Mouse (Mus musculus) kidney, postnatal 4 days (tissue): ENCODE results near the gene Dpagt1.
A peak's percentile ranks its signal among the peaks of the same experiment; 100 is the strongest.
"Not testable (repeated sequence)": the region's sequence is repeated elsewhere in the genome, so short reads cannot be mapped to it uniquely, and the experiment has no call there.

Source experiments
- DNase-seq, 2 experiments: peaks; one replicate each; pipeline ENCODE4 v3.0.0; 2021; ENCODE audit warnings: mixed read lengths in 2 of 2

Gene Dpagt1

DNA sequence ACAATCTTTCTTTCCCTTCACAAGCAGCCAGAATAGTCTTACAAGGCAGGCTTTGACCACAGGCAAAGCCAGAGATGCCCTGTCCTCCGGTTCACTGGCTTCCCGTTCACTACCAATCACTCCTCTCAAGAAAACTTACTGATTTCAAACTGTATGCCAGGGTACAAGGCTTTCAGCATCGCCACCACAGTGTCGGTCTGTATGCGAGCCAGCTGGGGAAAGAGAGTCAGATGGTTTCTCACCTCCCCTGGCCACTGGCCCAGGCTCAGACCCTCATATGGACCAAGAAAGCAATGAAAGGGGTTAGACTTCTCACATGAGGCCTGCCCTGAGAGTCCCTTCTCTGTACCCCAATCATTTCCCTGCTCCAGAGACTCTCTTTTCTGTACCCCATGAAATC lies 15.7 kb downstream of the Dpagt1 start:
- no peak for DNase-seq

DNA sequence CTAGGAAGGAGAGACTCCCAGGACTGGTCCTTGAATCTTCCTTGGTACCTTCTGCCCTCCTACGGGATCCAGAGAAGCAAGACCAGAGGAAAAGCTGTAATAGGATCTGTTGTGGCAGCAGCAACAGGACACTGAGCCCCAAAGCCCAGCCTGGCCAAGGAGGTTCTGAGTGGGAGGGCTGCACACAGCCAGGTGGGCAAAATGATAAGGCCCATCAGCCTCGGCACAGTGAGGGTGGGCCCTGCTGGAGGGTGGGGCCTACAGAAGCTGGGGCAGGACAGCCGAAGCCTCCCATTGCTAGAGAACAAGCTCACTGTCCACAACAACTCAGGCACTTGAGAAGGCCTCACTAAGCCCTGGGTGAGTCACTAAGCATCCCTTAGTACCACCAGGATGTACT lies 16.4 kb downstream of the Dpagt1 start:
- no peak for DNase-seq

DNA sequence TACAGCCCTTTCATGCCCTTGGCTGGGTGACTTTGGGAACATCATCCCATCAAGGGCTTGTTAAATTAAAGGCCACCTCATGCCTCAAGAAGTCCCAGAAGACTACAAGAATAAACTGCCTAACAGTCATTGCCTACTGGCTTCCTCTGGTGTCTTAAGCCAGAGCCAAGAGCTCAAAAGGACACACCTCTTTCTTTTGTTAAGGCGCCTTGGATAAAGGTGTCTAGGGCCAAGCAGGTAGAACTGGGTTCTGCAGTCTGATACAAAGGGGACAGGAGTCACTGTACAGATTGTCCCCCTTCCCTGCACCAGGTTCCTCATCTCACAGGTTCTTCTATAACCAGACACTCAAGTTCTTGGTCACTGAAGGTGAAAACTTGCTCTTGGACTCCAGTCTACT lies 16.8 kb downstream of the Dpagt1 start:
- no peak for DNase-seq

DNA sequence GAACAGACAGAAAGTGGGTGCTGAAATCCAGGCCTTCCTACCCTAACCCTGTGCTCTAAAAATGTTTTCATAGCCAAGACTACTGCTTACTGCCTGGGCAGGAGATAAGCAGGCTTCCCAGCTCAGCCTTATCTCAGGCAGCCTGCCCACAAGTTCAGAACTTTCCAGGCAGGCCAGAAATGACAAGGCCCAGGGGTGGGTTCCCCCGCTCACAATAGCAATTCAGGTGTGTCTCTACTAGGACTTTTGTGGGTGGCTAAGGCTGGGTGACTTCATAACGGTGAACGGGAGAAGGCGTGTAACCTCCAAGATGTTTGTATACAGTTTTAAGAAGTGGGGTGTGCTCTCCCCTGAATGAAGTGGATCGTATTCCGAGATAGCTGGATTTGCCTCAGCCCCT lies 17.5 kb downstream of the Dpagt1 start:
- DNase-seq, result peak in 1 of 2 experiments; percentile 17

DNA sequence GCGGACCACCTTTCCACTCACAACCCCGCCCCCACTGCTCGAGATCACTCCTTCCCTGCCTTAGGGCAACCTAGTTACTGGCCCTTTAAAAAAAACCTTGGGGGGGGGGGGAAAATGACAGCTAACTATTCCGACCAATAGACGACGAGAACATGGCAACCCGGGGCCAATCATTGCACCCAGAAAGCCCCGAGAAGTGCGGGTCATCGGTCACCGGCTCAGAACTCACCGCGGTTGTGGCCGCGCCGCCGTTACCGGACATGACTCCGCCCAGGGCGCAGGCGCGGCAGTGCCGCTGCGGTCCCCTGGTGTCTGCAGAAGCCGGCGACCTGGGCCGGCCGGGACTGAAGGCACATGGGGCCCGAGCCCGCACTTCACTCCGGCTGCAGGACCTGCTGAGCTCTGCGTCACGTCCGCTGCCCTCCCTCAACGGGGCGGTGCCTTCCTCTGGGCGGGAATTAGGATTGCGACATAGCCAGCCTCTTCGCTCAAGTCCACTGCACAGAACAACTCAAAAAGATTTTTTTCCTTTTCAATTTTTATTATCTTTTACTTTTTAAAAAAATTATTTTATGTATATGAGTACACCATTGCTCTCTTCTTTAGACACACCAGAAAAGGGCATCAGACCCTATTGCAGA lies 18.1 kb downstream of the Dpagt1 start, which contains the start of gene Hmbs:
Gene Hmbs (minus strand): TSS at position 448 of the 641 bp plus-strand sequence.
- DNase-seq, result peak; percentile 93 to 96

DNA sequence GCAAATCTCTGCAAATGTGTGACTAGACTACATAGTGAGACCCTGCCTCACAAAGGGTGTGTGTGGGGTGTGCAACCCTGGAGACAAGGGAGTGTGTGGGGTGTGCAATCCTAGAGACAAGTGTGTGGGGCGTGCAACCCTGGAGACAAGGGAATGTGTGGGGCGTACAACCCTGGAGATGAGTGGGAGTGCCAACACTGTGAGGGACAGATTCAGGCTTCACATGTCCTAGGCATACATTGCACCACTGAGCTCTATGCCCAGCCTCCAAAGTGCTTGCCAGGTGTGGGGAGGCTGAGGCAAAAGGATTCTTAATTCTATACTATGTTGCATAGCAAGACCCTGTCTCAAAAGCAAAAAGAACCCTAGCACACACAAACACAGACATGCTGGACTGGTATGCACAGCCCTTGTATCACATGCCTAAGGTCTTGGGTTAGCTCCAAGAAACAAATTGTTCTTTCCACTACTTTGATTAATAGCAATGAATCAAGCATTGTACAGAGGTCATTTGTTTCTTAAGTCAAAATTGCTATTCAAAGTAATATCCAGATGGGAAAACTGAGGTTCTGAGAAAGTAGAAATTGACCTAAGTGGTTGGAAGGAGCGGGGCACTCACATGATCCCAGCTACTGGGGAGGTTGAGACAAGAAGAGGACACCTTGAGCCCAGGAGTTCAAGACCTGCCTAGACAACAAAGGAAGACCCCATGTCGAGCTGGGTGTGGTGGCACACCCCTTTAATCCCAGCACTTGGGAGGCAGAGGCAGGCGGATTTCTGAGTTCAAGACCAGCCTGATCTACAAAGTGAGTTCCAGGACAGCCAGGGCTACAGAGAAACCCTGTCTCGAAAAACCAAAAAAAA lies 20.0 kb downstream of the Dpagt1 start:
- no peak for DNase-seq

DNA sequence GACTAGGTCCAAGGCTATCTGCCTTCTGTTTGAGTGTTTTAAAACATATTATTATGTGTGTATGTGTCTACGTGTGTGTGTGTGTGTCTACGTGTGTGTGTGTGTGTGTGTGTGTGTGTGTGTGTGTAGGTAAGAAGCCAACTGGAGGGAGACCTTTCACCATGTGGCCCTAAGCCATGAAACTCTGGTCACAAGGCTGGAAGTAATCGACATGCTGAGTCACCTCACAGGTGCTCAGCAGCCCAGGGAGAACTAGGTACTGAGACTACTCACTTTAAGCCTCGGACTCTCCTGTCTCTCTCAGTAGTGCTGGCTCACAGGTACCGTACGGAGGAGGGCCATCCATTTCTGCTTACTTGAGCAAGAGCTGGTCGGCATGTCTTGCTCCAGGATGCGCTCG lies 21.3 kb downstream of the Dpagt1 start:
- DNase-seq, result no peak

DNA sequence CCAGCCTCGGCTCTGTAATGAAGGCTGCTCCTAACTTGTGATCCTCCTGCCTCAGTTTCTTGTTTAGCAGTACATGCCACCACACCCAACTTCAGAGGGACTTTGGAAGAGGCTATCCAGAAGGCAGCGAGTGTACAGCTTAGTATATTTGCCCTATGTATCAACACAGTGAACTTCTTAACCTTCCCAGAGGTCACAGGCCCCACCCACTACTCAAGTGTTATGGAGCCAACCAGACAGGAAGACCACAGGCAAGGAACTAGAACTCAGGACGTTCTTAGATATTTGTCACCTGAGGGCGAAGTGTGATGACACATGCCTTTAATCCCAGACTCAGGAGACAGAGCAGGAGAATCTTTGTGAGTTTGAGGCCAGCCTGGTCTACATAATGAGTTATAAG lies 21.8 kb downstream of the Dpagt1 start:
- no peak for DNase-seq

DNA sequence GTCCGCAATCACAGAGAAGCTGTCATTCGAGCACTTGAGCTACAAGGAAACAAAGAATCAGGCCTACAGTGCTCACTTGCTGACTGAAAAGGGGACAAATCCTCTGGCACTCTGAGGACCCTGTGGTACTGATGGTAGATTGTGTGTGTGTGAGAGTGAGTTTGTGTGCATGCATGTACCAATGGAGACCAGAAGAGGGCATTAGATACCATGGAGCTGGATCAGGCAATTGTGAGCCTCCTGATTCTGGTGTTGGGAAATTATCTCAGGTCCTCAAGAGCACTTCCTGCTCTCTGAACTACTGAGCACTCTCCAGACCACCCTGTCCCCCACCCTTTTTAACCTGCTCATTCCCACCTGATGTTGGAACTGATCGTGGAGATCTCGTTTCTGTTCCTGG lies 22.7 kb downstream of the Dpagt1 start:
- no peak for DNase-seq

DNA sequence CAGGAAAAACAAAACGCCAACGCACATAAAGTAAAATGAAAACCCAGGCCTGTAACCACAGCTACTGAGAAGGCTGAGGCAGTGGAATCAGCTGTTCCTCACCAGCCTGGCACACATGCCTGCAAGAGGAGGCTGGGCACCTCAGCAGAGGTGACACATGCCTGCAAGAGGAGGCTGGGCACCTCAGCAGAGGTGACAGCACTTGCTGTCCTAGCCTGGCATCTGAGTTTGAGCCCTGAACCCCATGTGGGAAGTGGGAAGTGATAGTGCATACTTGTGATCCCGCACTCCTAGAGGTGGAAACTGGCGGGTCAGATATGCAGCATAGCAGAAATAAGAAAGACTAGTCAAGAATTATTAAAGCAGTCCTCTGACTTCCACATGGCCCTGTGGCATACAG lies 25.6 kb downstream of the Dpagt1 start:
- no peak for DNase-seq

DNA sequence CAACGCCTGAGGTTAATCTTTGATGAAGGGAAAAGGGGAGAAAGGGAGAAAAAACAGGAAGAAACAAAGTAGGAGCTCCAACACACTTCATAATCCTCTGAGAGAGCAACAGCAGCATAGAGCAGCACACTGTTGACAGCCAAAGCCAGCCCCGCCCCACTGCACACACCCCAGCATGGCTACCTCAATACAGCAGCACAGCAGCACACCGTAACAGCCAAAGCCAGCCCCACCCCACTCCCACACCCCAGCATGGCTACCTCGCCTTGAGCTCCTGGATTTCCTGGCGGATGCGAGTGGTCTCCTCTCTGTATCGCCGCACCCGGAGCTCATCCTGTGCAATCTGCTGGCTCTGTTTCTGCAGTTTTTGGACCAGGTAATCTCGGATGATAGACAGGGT lies 26.5 kb downstream of the Dpagt1 start:
- no peak for DNase-seq

DNA sequence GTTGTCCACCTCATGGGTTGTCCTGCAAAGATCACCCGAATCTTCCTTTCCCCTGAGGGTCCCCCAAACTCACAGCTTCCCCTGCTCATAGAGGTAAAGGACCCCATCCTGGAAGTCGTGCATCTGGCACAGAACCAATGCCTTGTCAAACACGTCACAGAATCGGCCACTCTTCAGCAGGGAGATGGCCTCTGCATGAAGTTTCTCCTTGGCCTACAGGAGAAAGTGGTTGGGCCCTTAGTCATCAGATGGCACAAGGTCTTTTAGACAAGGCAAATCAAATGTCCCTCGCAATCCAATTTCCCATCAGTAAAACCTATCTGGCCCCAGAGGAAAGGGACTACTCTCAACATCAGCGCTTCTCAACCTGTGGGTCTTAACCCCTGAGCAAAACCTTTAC lies 27.3 kb downstream of the Dpagt1 start:
- DNase-seq, result no peak

DNA sequence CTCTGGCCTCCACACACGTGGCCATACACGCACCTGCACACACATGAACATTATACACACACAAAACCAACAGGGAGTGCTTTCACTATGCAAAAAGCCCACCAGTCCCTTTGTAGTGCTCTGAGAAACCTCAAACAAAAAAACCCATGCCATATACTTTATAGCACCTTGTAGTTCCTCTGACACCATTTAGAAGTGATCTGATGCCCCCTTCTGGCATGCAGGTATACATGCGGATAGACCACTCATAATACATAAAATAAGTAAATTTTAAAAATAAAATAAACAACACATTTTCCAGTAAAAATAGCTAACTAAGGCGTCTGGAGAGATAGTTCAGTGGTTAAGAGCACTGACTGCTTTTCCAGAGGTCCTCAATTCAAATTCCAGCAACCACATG lies 31.4 kb downstream of the Dpagt1 start:
- DNase-seq, result no peak

DNA sequence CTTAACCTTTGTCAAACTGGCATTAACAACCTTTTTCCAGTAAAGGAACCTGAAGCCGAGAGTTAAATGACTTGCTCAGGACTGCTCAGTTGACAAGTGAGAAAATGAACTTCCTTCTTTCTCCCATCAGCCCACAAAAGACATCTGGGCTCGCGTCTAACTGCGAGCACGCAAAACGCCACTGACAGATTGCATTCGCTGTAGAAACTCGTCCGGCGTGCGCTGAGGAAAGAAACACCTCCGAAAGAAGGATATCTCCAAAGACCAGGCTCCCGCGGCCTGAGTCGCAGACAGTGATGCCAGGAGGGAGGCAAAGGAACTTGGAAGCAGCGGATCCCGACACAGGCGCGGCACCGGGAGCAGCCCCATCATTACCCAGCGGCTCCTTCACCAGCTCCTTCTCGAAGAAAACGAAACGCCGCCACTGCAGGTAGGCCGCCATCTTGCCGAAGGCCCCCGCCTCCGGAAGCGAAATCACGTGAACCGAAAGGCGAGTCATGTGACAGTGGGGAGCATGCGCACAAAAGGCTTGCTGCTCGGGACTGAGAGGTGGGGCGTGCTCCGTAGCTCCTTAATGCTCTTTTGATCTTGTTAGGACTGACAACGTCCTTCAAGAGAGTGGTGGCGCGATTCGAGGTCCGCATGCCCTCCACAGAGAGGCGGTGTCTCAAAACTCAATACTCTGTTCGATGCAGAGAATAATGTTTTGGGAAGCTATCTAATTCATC lies 35.5 kb downstream of the Dpagt1 start, which contains the start of gene Vps11:
Gene Vps11 (minus strand): TSS at position 481 of the 728 bp plus-strand sequence.
- peak; percentile 97 to 98 for DNase-seq

DNA sequence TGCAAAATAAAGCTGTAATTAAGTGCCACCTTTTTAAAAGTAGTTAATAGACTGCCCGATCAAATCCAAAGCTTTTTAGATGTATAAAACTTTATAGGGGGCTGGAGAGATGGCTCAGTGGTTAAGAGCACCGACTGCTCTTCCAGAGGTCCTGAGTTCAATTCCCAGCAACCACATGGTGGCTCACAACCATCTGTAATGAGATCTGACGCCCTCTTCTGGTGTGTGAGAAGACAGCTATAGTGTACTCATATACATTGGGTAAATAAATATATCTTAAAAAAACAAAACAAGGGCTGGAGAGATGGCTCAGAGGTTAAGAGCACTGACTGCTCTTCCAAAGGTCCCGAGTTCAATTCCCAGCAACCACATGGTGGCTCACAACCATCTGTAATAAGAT lies 36.1 kb downstream of the Dpagt1 start:
- DNase-seq, result not testable (repeated sequence)

DNA sequence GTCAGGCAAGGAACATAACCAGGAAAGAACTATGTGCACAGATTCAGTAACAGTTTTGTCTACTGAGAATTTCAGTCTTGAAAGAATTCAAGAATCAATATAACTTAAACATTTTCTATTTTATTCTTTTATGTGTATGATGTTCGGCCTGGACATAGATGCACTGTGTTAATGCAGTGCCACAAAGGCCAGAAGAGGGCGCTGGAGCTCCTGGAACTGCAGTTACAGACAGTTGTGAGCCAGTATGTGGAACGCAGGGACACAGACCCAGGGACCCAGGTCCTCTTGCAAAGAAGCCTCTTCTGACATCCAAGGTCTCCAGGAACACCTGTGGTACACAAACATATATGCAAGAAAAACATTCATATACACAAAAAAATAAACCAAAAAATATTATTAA lies 38.7 kb downstream of the Dpagt1 start:
- peak; percentile 48 to 51 for DNase-seq

DNA sequence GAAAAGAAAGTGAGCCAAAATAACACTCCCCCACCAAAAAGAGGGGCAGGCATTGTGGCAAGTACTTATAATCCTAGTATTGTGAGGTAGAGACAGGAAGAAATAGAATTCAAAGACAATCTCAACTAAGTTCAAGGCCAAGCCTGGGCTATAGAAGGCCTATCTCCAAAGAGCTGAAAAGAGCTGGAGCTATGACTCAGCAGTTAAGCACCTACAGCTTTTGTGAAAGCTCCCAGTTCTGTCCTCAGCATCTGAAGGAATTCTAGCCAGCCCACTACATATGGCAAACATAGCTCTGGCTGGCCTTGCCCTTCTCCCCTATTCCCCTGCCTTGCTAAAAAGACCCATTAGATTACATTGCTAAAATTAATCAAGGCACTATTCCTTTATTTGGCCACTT lies 47.6 kb downstream of the Dpagt1 start:
- DNase-seq, result no peak

DNA sequence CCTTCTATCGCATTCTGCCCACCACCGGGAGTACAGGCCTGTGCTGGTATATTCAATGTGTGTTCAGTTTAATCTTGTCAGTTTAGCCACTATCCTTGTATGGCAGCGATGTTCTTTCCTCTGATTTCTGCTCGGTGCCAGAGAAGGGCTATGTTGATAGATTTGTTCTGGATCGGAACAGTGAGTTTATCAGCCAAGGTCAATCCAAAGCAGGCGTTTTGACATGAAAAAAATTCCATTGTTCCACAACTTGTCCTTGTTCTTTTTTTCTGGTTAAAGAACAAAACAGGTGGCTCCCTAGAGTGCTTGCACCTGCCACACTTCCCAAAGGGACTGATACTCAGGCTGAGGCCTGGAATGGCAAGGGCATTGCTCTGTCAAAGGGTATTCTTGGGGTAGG lies 50.3 kb downstream of the Dpagt1 start:
- no peak for DNase-seq

DNA sequence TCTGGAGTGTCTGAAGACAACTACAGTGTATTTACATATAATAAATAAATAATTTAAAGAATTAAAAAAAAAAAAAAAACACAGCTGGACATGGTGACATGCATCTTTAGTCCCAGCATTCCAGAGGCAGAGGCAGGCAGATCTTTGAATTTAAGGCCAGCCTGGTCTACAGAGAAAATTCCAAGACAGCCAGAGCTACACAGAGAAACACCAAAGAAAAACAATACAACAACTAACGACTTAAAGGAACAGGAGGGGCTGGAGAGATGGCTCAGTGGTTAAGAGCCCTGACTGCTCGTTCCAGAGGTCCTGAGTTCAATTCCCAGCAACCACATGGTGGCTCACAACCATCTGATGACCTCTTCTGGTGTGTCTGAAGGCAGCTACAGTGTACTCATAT lies 51.5 kb downstream of the Dpagt1 start:
- DNase-seq, result not testable (repeated sequence)

DNA sequence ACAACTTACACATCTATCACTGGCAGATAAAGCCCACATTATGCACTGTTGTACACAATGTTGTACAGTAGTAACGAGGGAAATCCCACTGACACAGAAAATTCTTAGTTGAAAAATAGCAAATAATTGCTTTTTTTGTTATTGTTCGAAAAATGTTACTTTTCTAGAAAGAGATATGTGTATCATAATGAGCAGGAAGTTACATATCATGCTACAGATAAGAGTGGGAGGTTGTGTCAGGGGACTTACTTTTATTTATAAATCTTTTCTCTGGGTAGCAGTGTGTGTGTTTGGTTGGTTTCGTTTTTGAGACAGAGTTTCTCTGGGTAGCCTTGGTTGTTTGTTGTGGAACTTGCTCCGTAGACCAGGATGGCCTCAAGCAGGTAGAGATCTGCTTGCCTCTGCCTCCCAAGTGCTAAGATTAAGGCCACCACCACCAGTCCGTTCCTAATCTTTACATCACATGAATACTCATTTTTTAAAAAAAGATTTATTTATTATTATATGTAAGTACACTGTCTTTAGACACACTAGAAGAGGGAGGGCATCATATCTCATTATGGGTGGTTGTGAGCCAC lies 52.4 kb downstream of the Dpagt1 start:
- DNase-seq, result no peak

DNA sequence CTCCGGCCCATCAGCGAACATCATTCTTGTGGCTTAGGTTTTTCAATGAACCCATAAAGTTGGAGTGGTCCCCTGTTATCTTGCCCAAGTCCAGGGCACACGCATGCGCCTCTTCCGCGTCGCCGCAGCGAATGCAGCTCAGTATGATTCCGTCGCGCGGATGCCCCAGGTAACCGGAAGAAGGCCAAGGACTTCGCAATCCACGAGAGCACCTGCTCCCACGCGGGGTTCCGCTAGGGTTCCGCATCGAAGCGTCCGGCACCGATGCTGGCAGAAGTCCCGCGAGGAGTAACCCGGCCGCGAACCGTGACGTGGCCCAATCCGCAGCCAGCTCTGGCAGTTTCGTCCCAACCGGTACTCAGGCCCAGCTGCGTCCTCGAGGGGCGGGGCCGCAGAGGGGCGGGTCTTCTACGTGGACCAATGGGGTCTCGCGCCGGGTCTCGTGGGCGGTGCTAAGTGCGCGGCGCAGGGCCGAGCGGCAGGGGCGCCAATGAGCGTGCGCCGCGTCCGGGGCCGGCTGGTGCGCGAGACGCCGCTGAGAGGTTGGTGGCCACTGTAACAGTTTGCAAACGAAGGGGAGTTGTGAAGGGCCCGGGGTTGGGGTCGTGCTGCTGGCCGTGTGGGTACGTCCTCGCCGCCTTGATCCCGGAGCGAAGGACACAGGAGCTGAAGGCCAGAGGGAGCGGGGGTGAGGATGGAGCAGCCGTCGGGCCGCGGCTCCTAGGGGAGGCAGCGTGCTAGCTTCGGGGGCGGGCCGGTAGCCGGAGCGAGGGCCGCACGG lies 53.4 kb downstream of the Dpagt1 start, which contains the start of gene Hyou1:
Gene Hyou1 (plus strand): TSS at position 437 of the 781 bp plus-strand sequence.
- peak; percentile 99 for DNase-seq

DNA sequence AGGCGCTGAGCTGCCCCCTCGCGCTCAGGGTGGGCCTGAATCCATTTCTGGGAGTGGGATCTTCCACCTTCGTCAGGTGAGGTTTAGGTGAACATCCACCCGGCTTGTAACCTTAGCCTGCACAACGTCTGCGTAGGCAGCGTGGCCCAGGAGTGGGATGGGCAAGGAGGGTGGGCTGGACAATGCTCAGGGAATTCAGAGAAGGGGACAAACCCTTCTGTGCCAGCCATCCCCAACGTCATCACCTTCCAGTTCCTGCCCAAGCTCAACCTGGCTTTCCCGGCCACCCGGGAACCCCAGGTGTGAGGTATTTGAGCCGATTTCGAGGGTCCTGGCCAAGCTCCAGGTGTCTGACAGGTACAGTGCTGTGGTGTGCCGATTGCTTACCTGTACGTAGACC lies 54.0 kb downstream of the Dpagt1 start:
- DNase-seq, result no peak
